Mouse (Mus musculus) left cerebral cortex, adult 2 months (tissue): ENCODE data around the gene Eda. TPM values are rescaled to one million over a fixed set of nuclear protein-coding genes. Genes with fewer than 3 reads are reported as not detected.
"Not testable (repeated sequence)": the region's sequence is repeated elsewhere in the genome, so short reads cannot be mapped to it uniquely, and the experiment has no call there.

Source experiments
- DNase-seq, 2 experiments: peaks; one replicate each; pipeline ENCODE4 v3.0.0; 2021 to 2022; ENCODE audit warnings: low spot score in 2 of 2, mixed read lengths in 1 of 2; ENCODE audit errors: extremely low spot score in 1 of 2
- H3K27ac ChIP-seq: fragments of 200-600 bp; 2 replicates; pipeline ENCODE4 v1.8.1; 2022
- H3K4me3 ChIP-seq: fragments of 200-600 bp; 2 replicates; pipeline ENCODE4 v1.8.1; 2022
- CTCF ChIP-seq: fragments of 200-600 bp; IDR thresholded peaks from 2 replicates; pipeline ENCODE4 v1.8.1; 2022; ENCODE audit warnings: antibody characterized with exemption, mild to moderate bottlenecking, moderate library complexity
- intact Hi-C: fragments of 180-260 bp; cut with DNase I; formaldehyde crosslinking; loops from one replicate; pipeline ENCODE4 v1.15.1; 2025
- microRNA-seq, 2 experiments: library from miRNA; unstranded; fragments of <30 nt; microRNA quantifications; one replicate each; pipeline ENCODE4 v1.2.0; 2021
- total RNA-seq, 2 experiments: library from RNA; stranded (reverse); gene quantifications; 2 replicates each; pipeline ENCODE4 v1.2.3; 2021

Eda gene
- total RNA-seq, 2 experiments from 2014 or later, result 3.5 to 5.9 TPM

DNA sequence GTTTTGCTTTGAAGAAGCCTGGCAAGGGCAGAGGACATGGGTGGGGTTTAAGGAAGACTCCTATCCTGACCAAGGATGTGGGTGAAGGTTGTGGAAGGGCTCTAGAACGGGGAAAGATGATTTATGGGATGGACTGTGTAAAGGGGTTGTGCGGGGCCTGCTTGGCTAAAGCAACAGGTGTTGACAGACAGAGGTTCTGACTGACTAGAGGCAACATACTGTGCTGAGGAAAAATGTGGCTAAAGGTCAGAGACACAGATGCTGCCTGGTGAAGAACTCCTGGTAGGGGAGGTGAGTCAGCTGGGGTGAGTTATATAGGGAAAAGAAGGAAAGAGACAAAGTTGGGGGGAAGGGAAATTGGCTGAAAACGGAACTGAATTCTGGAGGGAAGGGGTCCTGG, 456.9 kb downstream of the Eda start:
- TF ChIP-seq CTCF, result no peak
- intact Hi-C loops, result no loop called here
- no peak for DNase-seq
- no peak overlapping the region for H3K27ac ChIP-seq
- no peak overlapping the region for H3K4me3 ChIP-seq

DNA sequence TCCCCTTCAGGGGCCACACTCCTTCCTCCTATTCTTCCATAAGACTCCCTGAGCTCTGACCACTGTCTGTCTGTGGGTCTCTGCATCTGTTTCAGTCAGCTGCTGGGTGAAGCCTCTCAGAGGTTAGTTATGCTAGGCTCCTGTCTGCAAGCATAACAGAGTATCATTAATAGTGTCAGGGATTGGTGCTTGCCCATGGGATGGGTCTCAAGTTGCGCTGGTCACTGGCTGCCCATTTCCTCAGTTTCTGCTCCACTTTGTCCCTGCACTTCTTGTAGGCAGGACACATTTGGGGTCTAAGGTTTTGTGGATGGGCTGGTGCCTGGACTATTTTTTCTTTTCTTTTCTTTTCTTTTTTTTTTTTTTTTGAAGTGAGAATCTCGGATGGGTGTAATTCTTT, 467.2 kb downstream of the Eda start, which contains the start of gene Awat2:
Gene Awat2 (minus strand): TSS at position 101 of the 400 bp plus-strand sequence.
- intact Hi-C loops, H3K4me3 ChIP-seq, DNase-seq, H3K27ac ChIP-seq: not testable (repeated sequence)

DNA sequence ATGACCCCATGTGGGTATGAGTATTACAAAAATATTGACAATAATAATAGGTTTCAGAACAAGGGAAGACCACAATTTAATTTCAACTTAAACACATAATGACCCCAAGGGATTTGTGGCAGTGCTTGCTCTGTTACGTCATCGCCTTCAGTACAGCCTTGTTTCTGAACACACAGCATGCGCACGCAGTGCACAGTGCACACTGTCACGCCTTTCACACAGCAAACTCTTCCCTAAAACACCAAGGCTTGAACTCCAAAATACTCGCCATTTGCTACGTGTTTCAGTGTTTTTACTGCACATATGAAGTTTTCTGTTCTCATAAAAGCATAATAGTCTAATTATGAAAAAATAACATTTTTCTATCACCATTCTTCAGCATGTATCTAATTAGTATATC, 468.1 kb downstream of the Eda start:
- no peak for TF ChIP-seq CTCF
- DNase-seq, result no peak
- Histone ChIP-seq H3K4me3 (no peak overlapping the region), H3K27ac (no peak overlapping the region)
- intact Hi-C loops, result no loop called here

Small RNA genes lying within 50 kb of the gene (microRNA-seq; reads per million reads assigned to microRNA genes)
- 3,016 to 4,438 reads per million in 2 experiments for gene Mir676

Other genes with a start within 250 kb of the Eda start
- 10 to 100 TPM; 18.4 to 22.4 TPM for gene Tmem28, start 154.6 kb upstream of the Eda start, total RNA-seq